Mouse (Mus musculus) embryonic facial prominence, embryonic 15.5 days (tissue): ENCODE data around the gene Cabin1. TPM values are rescaled to one million over a fixed set of nuclear protein-coding genes. Genes with fewer than 3 reads are reported as not detected.
A peak's percentile ranks its signal among the peaks of the same experiment; 100 is the strongest.

Experiments used
- ATAC-seq: fragments of 200-750 bp; cut with Nextera tagmentation; 2 replicates; pipeline ENCODE4 v1.8.0; 2017; ENCODE audit warnings: low read depth, moderate TSS enrichment; ENCODE audit not compliant: insufficient number of reproducible peaks, low FRiP score, low TSS enrichment
- H3K27ac ChIP-seq: fragments of 300-500 bp; sonication (generic); replicated peaks from 2 replicates; pipeline ENCODE4 v1.5.1; 2015; ENCODE audit warnings: mild to moderate bottlenecking, inconsistent platforms
- H3K27me3 ChIP-seq: fragments of 300-500 bp; sonication (generic); 2 replicates; pipeline ENCODE4 v1.6.1; 2015; ENCODE audit warnings: inconsistent platforms
- H3K36me3 ChIP-seq: fragments of 300-500 bp; sonication (generic); 2 replicates; pipeline ENCODE4 v1.6.1; 2015; ENCODE audit warnings: mild to moderate bottlenecking, inconsistent platforms
- H3K4me1 ChIP-seq: fragments of 300-500 bp; sonication (generic); 2 replicates; pipeline ENCODE4 v1.6.1; 2015; ENCODE audit warnings: inconsistent platforms
- H3K4me2 ChIP-seq: fragments of 300-500 bp; sonication (generic); replicated peaks from 2 replicates; pipeline ENCODE4 v1.6.1; 2015; ENCODE audit warnings: mild to moderate bottlenecking, inconsistent platforms
- H3K4me3 ChIP-seq: fragments of 300-500 bp; sonication (generic); replicated peaks from 2 replicates; pipeline ENCODE4 v1.5.1; 2015; ENCODE audit warnings: mild to moderate bottlenecking, inconsistent platforms
- H3K9ac ChIP-seq: fragments of 300-500 bp; sonication (generic); 2 replicates; pipeline ENCODE4 v1.6.1; 2015; ENCODE audit warnings: inconsistent platforms
- H3K9me3 ChIP-seq: fragments of 300-500 bp; sonication (generic); replicated peaks from 2 replicates; pipeline ENCODE4 v1.6.1; 2016; ENCODE audit warnings: inconsistent platforms
- WGBS: fragments of 180-500 bp; shearing (Covaris S2); methylation state at CpG from one replicate; pipeline ENCODE4 v1.1.7; 2015; 5-methylcytosine and 5-hydroxymethylcytosine counted together
- polyA plus RNA-seq: library from polyadenylated mRNA; unstranded; fragments of >200 nt; fragmentation: Nextera tagmentation; extraction: Ambion mirVana; gene quantifications from 2 replicates; pipeline ENCODE4 v1.2.1, GENCODE M21; 2015

Gene Cabin1
- polyA plus RNA-seq, 1 experiment from 2014 or later: 30.0 TPM

DNA sequence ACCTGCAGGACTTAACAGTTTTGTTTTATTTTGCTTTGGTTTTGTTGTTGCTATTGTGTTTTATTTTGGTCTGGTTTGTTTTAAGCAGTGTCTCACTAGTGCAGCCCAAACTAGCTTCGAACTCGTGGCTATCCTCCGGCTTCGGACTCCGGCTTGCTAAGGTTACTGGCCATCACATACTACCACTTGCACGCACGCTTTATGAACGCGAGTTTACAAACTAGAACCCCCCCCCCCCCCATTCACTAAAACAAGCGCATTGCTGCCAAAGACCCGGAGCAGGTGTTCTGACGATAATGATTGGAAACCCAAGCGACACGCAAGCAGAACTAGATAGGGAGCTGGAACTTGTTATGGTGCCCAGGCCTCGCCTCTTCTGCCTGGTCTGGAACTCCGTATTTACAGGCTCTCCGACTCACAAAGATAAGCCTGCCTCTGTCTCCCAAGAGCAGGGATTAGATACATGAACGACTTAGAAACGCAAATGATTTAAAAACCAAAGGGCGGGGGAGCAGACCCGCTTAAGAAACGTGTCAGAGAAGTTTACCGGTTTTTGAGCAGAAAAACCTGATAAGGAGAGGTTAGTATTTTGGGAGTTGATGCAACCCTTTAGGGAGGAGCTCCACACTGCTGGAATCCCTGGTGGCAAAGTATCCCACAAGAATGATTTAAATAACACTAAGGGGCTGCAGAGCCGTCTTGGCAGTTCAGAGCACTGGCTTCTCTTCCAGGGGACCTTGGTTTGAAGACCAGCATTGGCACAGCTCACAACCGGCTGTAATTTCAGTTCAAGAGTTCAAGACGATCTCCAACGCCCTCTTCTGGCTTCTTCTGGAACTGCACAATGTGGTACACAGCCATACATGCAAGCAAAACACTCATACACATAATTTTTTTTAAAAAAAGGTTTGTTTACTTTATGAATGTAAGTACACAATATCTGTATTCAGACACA lies 655 bp upstream of the Cabin1 start:
- Histone ChIP-seq H3K4me3 (peak overlapping the region; percentile 74), H3K4me1 (peaks cover 15% of the 10 kb centered on the region), H3K27ac (peak overlapping the region; percentile 80), H3K27me3 (no peaks in the 10 kb centered on the region), H3K9ac (no peak overlapping the region), H3K36me3 (no peaks in the 10 kb centered on the region), H3K4me2 (peak overlapping the region; percentile 72), H3K9me3 (no peaks in the 10 kb centered on the region)
- WGBS: under 1% methylated on average over 27 of the region's 27 CpGs
- ATAC-seq: no peak

DNA sequence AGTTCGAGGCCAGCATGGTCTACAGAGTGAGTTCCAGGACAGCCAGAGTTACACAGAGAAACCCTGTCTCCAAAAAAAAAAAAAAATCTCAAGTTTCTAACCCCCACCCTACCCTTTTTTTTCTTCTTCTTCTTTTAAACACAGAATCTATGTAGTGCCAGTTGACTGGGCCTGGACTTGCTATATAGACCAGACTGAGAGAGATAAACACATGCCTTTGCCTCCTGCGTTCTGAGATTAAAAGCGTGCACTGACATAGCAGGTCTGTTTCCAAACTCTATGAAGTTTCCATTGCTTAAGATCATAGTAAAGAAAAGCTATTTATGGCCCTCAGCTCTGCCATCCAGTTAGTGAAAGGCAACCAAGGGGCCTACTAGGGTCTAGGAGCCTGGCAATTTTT lies 1.7 kb downstream of the Cabin1 start:
- Histone ChIP-seq H3K4me2 (no peak overlapping the region), H3K9me3 (no peaks in the 10 kb centered on the region), H3K36me3 (peaks cover 12% of the 10 kb centered on the region), H3K4me1 (peaks cover 15% of the 10 kb centered on the region), H3K9ac (no peak overlapping the region), H3K27me3 (no peaks in the 10 kb centered on the region), H3K27ac (no peak overlapping the region), H3K4me3 (no peak overlapping the region)
- 91% methylated on average over 3 of the region's 3 CpGs for WGBS
- no peak for ATAC-seq

DNA sequence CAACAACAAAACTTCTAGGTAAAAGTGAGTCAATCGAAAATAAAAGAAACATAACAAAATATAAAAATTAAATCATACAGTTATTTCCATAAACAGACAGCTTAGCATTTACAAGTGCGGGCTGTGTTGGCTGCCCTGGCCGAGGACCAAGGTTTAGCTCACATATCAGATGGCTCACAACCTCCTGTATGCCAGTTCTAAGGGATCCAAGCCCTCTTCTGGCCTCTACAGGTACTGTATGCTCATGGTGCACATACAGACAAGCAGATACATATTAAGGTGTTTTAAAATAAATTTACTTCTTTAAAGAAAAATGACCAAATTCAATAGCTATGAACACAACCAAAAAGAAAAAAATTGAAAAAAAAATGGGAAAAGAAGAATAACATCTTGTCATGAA lies 3.8 kb downstream of the Cabin1 start:
- Histone ChIP-seq H3K4me3 (no peak overlapping the region), H3K4me2 (no peak overlapping the region), H3K9me3 (no peaks in the 10 kb centered on the region), H3K36me3 (peaks cover 21% of the 10 kb centered on the region), H3K27me3 (no peaks in the 10 kb centered on the region), H3K4me1 (peaks cover 15% of the 10 kb centered on the region), H3K9ac (no peak overlapping the region), H3K27ac (no peak overlapping the region)
- WGBS: over 99% methylated on average over 3 of the region's 3 CpGs
- ATAC-seq: no peak

DNA sequence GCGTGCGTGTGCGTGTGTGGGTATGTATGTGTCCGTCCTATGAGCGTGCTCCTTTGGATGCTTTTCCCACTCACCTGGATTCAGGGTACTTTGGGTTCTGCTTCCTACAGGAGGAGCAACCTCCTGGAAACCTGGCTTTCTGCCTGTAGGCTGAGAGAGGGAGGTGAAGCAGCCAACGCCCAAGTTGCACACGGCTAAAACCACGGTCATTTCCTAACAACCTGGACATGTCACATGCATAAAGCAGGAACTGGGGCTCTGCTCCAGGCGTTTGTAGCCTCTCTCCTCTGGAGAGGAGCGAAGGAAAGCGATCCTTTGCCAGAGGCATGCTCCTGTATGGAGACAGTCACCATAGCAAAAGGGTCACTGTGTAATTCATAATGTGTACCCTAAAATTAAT lies 7.4 kb downstream of the Cabin1 start:
- H3K4me3 ChIP-seq: no peak overlapping the region
- H3K36me3 ChIP-seq: peaks cover 54% of the 10 kb centered on the region
- no peak overlapping the region for H3K4me2 ChIP-seq
- no peak for ATAC-seq
- H3K9ac ChIP-seq: no peak overlapping the region
- no peak overlapping the region for H3K27ac ChIP-seq
- no peaks in the 10 kb centered on the region for H3K9me3 ChIP-seq
- H3K27me3 ChIP-seq: no peaks in the 10 kb centered on the region
- H3K4me1 ChIP-seq: no peaks in the 10 kb centered on the region
- WGBS: 89% methylated on average over 11 of the region's 11 CpGs

DNA sequence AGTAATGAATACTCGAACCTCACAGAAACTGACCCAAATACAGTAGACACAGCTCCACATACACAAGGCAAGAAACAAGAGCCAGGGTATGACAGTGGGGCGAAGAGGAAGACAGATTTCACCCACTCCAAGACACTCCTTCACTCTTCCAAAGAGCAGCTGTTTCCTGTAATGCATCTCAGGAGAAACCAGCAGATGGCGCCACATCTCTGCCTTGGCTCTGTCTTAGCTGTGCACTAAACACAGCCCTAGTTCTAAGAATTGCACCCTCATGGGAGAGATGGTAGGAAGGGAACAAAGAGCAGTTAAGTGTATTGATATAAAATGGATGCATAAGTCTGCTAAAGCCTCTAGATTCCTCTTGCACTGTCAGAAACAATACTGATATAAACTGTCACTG lies 20.1 kb downstream of the Cabin1 start:
- Histone ChIP-seq H3K4me2 (no peak overlapping the region), H3K4me1 (peaks cover 4% of the 10 kb centered on the region; the same call in 1 of the 2 replicates), H3K9me3 (no peaks in the 10 kb centered on the region), H3K36me3 (peaks cover 91% of the 10 kb centered on the region), H3K9ac (no peak overlapping the region), H3K27me3 (no peaks in the 10 kb centered on the region), H3K4me3 (no peak overlapping the region), H3K27ac (no peak overlapping the region)
- 36% methylated on average over 3 of the region's 3 CpGs for WGBS
- ATAC-seq: peak; percentile 78

DNA sequence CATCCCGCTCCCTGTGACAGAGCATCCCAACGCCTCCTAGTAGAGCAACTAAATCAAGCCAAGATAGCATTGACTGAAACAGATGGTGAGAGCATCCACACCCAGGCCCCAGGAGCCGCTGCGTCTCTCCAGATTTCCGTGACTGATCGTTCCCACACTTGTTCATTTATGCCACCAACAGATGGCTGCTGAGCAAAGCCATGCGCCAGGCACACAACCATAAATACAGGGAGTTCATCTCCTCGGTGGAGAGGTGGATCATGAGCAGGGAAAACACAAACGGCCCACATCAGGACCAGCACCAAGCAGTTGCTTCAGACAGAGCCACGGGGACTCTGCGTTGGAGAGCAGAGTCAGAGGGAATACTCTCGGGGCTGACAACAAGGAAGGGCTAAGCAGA lies 20.8 kb downstream of the Cabin1 start:
- Histone ChIP-seq H3K4me2 (no peak overlapping the region), H3K9ac (no peak overlapping the region), H3K4me3 (no peak overlapping the region), H3K27ac (0 out of 2 replicates have a peak overlapping the region, but pooled peaks have one; percentile 48), H3K9me3 (no peaks in the 10 kb centered on the region), H3K4me1 (peaks cover 4% of the 10 kb centered on the region; the same call in 1 of the 2 replicates), H3K27me3 (no peaks in the 10 kb centered on the region), H3K36me3 (peaks cover 91% of the 10 kb centered on the region)
- WGBS: 67% methylated on average over 12 of the region's 12 CpGs
- ATAC-seq: no peak

DNA sequence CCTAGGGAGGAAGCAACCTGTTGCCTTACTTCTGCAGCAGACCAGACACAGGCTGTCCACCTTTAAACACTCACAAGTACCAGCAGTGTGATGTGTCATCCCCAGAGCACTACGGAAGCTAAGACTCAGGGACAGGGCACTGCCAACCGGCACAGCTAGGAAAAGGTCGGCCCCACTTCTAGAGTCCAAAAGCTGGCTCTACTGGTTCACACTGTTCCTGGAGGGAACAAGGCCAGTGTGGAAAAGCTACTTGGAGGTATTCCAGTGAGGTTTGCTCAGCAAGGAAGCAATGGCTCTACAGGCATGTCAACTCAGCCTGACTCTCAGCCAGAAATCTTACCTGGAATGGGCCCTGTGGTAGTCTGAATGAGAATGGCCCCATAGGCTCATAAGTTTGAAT lies 23.3 kb downstream of the Cabin1 start:
- H3K4me1 ChIP-seq: peaks cover 4% of the 10 kb centered on the region; the same call in 1 of the 2 replicates
- ATAC-seq: no peak
- WGBS: 95% methylated on average over 3 of the region's 3 CpGs
- peaks cover 88% of the 10 kb centered on the region for H3K36me3 ChIP-seq
- H3K4me2 ChIP-seq: no peak overlapping the region
- H3K4me3 ChIP-seq: no peak overlapping the region
- H3K9ac ChIP-seq: no peak overlapping the region
- H3K27ac ChIP-seq: no peak overlapping the region
- no peaks in the 10 kb centered on the region for H3K9me3 ChIP-seq
- no peaks in the 10 kb centered on the region for H3K27me3 ChIP-seq

DNA sequence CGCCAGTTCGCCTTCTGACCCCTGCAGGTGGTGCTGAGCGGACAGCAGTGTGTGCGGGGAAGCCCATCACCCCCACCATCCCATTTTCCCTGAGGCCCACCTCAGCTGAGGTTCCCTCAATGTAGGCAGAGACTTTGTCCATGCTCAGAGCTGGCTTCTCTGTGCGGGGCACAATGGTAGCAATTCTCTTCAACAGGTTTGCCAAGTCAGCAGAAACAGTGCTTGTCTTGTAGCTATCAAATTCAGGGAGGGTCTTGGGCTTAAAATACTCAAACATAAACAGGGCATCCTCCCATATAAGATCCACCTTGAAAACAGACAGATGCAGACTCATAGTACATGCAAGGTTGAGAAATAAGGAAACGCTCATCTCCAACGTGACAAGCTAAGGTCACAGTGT lies 38.7 kb downstream of the Cabin1 start:
- peaks cover 84% of the 10 kb centered on the region for H3K36me3 ChIP-seq
- 89% methylated on average over 7 of the region's 7 CpGs for WGBS

DNA sequence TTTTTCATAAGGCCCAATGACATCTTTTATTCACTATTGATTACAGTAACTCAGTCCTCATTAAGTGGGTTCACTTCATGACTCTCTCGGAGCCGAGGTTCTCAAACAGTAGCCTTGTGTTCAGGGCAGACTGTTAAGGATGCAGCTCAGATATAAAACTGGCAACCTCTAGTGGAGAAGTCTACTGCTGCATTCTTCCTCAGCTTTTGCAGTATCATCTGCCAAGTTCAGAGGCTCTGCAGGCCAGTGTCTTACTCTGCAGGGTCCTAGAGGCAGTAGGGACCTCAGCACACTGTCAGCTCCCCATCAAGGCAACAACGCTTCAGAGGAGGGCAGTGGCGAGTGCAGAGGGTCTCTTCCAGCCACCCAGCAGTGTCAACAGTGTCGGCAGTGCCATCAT lies 43.9 kb downstream of the Cabin1 start:
- 81% methylated on average over 5 of the region's 5 CpGs for WGBS
- no peak for ATAC-seq

More for the DNA sequence above, 38.7 kb downstream of the Cabin1 start:
- Histone ChIP-seq H3K4me3 (no peak overlapping the region), H3K27me3 (no peaks in the 10 kb centered on the region), H3K27ac (no peak overlapping the region), H3K4me1 (no peaks in the 10 kb centered on the region), H3K9ac (no peak overlapping the region), H3K9me3 (no peaks in the 10 kb centered on the region), H3K4me2 (no peak overlapping the region)
- ATAC-seq: no peak

DNA sequence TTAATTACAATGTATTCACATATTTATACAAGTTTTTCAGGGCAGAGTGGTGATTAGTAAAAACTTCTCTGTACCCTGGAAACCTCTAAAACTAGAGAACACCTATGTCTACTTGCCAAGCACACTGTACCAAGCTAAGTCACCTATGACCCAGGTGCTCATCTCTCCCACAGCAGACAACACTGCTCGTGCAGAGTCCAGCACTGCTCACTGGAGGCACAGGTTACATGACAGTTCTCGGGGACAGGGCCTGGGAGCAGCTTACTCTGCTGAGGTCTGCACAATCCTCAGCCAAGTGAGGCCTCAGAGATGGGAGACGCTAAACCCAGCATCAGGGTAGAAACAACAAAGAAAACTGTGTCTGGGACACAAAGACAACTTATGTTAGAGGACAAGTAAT lies 49.3 kb downstream of the Cabin1 start:
- 69% methylated on average over 3 of the region's 3 CpGs for WGBS
- no peak for ATAC-seq
- Histone ChIP-seq H3K4me3 (no peak overlapping the region), H3K9me3 (no peaks in the 10 kb centered on the region), H3K4me1 (no peaks in the 10 kb centered on the region), H3K4me2 (no peak overlapping the region), H3K36me3 (peaks cover 71% of the 10 kb centered on the region), H3K27ac (no peak overlapping the region), H3K27me3 (no peaks in the 10 kb centered on the region), H3K9ac (no peak overlapping the region)

More for the DNA sequence above, 43.9 kb downstream of the Cabin1 start:
- no peaks in the 10 kb centered on the region for H3K27me3 ChIP-seq
- no peak overlapping the region for H3K4me2 ChIP-seq
- peaks cover 76% of the 10 kb centered on the region for H3K36me3 ChIP-seq
- no peak overlapping the region for H3K9ac ChIP-seq
- H3K4me3 ChIP-seq: no peak overlapping the region
- H3K9me3 ChIP-seq: no peaks in the 10 kb centered on the region
- H3K4me1 ChIP-seq: no peaks in the 10 kb centered on the region
- H3K27ac ChIP-seq: no peak overlapping the region

DNA sequence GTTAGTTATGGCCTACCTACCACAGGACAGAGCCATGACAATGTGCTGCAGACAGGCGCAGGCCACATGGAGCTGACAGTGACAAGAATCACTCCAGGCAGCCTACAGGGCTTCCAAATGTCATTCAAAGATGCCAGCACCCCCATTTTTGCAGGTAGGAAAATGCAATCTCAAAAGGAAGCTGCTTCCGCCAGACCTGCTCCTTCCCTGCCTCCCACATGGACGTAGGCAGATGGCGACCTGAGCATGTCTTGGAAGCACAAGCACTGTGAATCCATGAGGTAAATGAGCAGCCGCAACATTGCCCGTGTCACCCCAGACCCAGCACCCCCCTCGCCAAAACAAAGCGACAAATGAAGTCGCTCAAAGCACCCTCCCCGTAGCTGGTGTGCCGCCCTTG lies 51.1 kb downstream of the Cabin1 start:
- H3K4me3 ChIP-seq: no peak overlapping the region
- no peak overlapping the region for H3K9ac ChIP-seq
- H3K9me3 ChIP-seq: no peaks in the 10 kb centered on the region
- 91% methylated on average over 11 of the region's 11 CpGs for WGBS
- H3K4me2 ChIP-seq: no peak overlapping the region
- peaks cover 77% of the 10 kb centered on the region for H3K36me3 ChIP-seq
- no peaks in the 10 kb centered on the region for H3K27me3 ChIP-seq
- H3K27ac ChIP-seq: no peak overlapping the region
- H3K4me1 ChIP-seq: no peaks in the 10 kb centered on the region
- no peak for ATAC-seq
